Mouse (Mus musculus): ENCODE data around the gene Cog3. TPM values are rescaled to one million over a fixed set of nuclear protein-coding genes. Genes with fewer than 3 reads are reported as not detected.

The Cog3 gene
- total RNA-seq, 2 experiments from 2014 or later: 30.5 to 32.2 TPM

DNA sequence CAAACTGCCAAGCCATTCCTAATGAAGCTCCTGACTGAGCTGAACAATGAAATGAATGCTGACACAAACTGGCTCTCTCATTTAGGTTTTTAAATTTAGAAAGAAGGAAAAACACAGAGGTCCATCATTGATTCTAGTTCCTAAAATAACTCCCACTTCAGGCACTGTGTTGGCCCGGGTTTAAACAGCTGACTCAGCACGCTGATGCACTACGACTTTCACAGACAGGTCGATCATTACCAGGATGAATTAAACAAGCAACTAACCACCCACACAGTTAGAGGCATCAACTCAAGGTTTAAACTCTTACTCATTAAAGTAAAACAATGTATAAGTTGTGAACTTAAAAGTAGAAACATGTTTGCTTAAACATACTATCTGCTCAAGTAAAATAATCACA is 47.7 kb downstream of the Cog3 start:
- no peak for DNase-seq (ENCODE audit: low spot score in 2 of 2)

DNA sequence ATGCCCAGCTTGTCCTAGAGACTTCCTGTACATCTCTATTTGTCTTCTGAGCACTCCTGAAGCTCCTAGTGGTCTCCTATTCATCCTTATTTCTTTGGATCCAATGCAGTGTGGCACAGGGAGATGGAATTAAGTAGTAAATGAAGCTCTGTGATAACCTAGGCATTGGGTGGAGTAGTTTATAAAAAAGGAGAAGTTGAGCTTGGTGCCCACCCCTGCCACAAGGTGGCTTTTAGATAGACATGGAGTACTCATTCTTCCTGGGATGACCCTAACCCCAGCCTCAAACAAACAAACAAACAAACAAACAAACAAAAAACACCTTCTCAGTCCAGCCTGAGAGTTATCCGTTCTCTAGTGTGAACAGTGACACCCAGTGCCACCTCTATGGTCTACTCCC is 56.4 kb downstream of the Cog3 start:
- no peak for DNase-seq (ENCODE audit: low spot score in 2 of 2)

DNA sequence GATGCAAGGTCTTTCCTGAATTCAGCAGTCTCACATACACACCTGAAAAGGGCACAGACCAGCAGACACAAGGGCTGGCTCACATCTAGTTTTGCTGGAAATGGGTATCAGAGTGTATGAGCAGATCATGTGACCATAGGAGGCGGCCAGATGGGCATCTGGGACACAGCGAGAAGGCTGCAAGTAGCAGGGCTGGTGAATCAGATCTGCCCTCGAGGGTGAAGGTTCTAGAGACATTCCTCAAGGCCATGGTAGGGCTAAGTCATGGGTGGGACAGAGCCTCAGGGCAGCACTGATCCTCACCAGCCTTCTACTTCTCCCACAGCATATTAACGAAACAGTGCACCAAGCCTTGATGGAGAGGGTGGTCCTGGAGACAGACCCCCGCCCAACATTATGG is 58.2 kb downstream of the Cog3 start:
- DNase-seq (ENCODE audit: low spot score in 2 of 2): no peak

DNA sequence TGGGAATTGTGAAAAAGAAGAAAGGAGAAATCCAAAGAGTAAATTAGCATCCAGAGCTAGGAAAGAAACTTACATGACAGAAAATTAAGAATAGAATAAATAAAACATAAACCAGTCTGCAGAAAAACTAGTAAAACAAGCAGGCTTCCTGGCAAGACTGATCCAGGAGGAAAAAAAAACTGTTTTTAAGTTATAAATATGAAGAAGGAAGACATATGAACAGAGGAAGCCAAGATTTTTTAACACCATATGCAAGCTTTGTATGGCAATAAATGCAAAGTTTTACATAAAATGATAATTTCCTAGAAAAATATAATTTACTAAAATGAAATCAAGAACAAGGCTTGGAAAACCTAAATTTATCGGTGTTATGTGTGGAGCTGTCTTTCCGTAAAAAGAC is 63.9 kb downstream of the Cog3 start:
- DNase-seq (ENCODE audit: low spot score in 2 of 2): no peak

DNA sequence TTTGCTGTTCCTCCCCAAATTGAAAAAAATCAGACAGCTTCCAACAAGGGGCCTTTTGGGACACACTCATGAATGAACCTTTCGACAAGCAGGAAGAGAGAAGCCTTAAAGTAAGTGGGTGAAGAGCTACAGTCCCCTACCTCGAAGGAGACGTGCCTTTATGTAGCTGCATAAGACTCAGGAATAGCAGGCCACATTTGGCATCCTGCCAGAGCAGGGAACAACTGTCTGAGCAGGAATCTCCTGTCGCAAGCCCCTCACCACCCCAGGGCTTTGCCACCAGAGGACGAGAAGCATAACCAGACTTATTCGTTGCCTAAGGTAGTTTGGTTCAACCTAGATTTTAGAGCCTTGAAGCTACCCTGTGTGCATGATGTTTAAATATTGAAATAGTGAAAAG is 78.0 kb downstream of the Cog3 start:
- no peak for DNase-seq (ENCODE audit: low spot score in 2 of 2)

DNA sequence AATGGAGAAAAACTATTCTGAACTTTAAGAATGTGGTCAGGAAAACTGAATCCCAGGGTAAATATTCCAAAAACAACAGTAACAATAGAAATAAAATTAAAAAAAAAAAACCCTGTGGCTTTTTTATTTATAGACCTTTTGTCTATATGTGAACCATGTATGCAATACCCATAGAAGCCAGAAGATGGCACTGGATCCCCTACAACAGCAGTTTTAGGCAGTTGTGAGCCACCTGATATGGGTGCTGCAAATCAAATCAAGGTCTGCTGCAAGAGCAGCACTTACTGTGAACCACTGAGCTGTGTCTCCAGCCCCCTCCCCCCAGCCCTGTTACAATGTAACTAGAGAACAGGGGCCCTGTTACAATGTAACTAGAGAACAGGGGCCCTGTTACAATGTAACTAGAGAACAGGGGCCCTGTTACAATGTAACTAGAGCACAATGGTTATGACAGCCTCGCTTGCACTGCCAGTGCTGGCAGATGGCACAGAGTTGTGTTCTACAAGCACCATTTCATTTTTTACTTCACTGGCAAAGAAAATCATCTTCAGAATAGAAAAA is 85.2 kb downstream of the Cog3 start:
- DNase-seq (ENCODE audit: low spot score in 2 of 2): no peak

DNA sequence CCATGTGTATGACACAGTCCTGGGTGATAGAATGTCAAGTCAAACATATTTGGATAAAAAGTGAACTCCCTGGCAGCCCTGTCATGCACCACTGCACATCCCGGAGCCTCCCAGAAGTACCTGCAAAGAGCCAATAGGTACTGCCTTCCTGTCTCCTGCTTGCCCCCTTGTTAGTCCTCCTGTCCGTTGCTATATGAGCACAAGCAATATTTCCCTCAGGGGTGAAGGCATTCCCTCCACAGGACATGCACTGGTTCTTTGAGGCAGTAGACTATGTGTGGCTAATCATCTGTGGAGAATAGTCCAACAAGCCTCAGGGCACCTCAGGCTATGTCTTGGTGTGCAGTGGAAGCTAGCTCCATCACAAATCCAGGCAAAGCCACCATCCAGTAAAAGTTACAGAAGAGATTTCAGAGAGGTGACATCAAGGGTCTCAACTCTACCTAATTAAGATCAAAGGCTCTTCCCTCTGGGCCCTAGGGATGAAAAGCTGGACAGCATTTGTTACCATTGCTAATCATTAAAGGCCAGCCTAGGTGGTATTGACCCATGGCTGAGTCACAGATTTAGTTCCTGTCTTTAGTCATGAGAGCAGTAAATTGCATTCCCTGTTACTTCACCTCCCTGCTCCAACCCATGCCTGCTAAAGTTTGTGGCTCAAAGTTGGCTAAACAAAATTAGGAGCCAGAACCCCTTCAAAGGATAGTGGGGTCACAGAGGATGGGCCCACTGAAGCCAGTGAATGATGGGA is 88.7 kb downstream of the Cog3 start:
- no peak for DNase-seq (ENCODE audit: low spot score in 2 of 2)

DNA sequence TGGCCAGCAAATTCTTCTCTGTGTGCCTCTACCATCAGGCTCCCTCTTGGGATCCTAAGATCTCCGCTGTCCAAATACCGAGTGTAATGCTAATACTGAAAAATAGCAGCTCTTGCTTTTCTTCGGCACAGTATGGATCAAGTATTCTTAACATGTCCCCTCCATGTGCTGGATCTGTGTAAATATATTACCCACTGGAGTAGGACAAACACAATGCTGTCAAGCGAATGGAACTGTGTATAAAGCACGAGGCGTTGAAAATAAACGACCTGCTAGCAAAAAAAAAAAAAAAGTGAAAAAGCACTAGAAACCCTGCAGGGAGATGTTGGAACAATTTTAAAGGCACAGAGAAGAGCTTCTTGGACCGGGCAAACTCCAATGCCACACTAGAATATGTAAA is 92.8 kb downstream of the Cog3 start:
- no peak for DNase-seq (ENCODE audit: low spot score in 2 of 2)

DNA sequence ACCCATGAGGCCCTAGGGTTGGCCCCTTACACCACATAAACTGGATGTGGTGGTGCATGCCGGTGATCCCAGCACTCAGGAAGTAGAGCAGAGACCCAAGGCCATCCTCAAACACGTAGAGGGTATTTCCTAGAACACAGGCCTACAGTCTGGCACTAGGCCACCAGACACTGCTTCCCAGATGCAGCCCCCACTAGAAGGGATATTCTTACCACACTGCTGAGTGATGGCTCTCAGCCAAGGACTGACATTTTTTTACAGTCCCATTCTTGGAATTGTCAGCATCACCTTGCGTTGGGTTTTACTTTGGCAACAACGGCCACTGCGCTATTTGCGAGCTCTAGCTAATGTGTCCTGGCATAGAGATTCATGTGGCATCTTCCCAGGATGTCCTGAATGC is 93.4 kb downstream of the Cog3 start:
- no peak for DNase-seq (ENCODE audit: low spot score in 2 of 2)

Other genes with a start within 250 kb of the Cog3 start
- gene Spert, start 161.4 kb downstream of the Cog3 start, total RNA-seq (2021): not detected
- gene Erich6b, start 112.3 kb downstream of the Cog3 start, total RNA-seq (2021): not detected
- gene Slc25a30, start 32.5 kb upstream of the Cog3 start, total RNA-seq (2021): 10 to 100 TPM; 46.9 to 51.2 TPM
- gene Tpt1, start 90.6 kb upstream of the Cog3 start, total RNA-seq (2021): 1,000 to 10,000 TPM; 3,227 to 3,375 TPM
- not detected for gene Kctd4, start 200.5 kb upstream of the Cog3 start, total RNA-seq (2021)

Measured in adrenal gland, postnatal 4 days (tissue).